Mouse (Mus musculus): ENCODE results near the gene Bak1. TPM values are rescaled to one million over a fixed set of nuclear protein-coding genes. Genes with fewer than 3 reads are reported as not detected.

Gene Bak1
- polyA plus RNA-seq, 1 experiment from 2014 or later, result 8.5 TPM

DNA sequence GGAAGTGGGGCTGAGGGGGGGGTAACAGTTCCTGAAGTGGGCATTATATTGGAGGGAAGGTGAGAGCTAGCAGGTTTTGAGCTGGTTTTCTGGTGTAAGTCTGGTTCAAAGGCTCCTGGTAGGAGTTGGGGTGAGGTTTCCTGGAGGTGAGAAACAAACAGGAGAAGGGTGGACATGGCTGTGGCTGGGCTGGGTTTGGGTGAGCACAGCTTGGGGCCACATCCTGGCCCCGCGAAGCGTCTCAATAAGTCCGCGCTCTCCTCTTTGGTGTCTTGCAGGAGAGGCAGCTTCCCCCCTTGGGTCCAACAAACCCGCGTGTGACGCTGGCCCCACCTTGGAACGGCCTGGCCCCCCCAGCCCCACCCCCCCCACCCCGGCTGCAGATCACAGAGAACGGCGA is 58.6 kb downstream of the Bak1 start:
- H3K4me1 ChIP-seq (ENCODE audit: control insufficient read depth, insufficient read depth, low read length), result peaks cover 19% of the 10 kb centered on the region
- no peaks in the 10 kb centered on the region for H3K27me3 ChIP-seq (replicated peaks; ENCODE audit: control insufficient read depth, insufficient read depth, low read length)
- H3K4me2 ChIP-seq (ENCODE audit: low read depth, low read length), result no peak overlapping the region
- WGBS, result 66% methylated on average over 12 of the region's 12 CpGs
- ATAC-seq, result no peak
- no peak overlapping the region for H3K9ac ChIP-seq (ENCODE audit: low read depth, low read length)
- H3K9me3 ChIP-seq (ENCODE audit: control insufficient read depth, low read length), result no peaks in the 10 kb centered on the region
- no peak overlapping the region for H3K27ac ChIP-seq (ENCODE audit: low read length)
- H3K4me3 ChIP-seq (ENCODE audit: low read length), result no peak overlapping the region
- H3K36me3 ChIP-seq (ENCODE audit: control insufficient read depth, insufficient read depth, low read length), result 0 out of 2 replicates have a peak, but pooled peaks cover 3% of the 10 kb centered on the region

Other genes with a start within 250 kb of the Bak1 start
- gene Bnip1, start 247.9 kb downstream of the Bak1 start, polyA plus RNA-seq (2015; fragmentation: Nextera tagmentation; extraction: Ambion mirVana), result 47.6 and 52.0 TPM in 2 replicates
- gene Nkx2-5, start 184.0 kb downstream of the Bak1 start, polyA plus RNA-seq (2015; fragmentation: Nextera tagmentation; extraction: Ambion mirVana), result 0.09 TPM in 1 of 2 replicates, not detected in the other
- 5.3 and 6.5 TPM in 2 replicates for gene Kifc5b, start 111.9 kb downstream of the Bak1 start, polyA plus RNA-seq (2015; fragmentation: Nextera tagmentation; extraction: Ambion mirVana)
- gene Phf1, start 96.0 kb downstream of the Bak1 start, polyA plus RNA-seq (2015; fragmentation: Nextera tagmentation; extraction: Ambion mirVana), result 6.8 and 8.0 TPM in 2 replicates
- gene Cuta, start 89.4 kb downstream of the Bak1 start, polyA plus RNA-seq (2015; fragmentation: Nextera tagmentation; extraction: Ambion mirVana), result 294 and 314 TPM in 2 replicates
- gene Syngap1, start 87.8 kb downstream of the Bak1 start, polyA plus RNA-seq (2015; fragmentation: Nextera tagmentation; extraction: Ambion mirVana), result 0.66 and 1.1 TPM in 2 replicates
- 13.8 and 14.8 TPM in 2 replicates for gene Zbtb9, start 55.8 kb downstream of the Bak1 start, polyA plus RNA-seq (2015; fragmentation: Nextera tagmentation; extraction: Ambion mirVana)
- 12.1 and 16.5 TPM in 2 replicates for gene Itpr3, start 28.3 kb upstream of the Bak1 start, polyA plus RNA-seq (2015; fragmentation: Nextera tagmentation; extraction: Ambion mirVana)
- gene Uqcc2, start 104.9 kb upstream of the Bak1 start, polyA plus RNA-seq (2015; fragmentation: Nextera tagmentation; extraction: Ambion mirVana), result 238 and 255 TPM in 2 replicates
- gene Ip6k3, start 138.8 kb upstream of the Bak1 start, polyA plus RNA-seq (2015; fragmentation: Nextera tagmentation; extraction: Ambion mirVana), result 0.09 and 0.11 TPM in 2 replicates
- gene Lemd2, start 175.5 kb upstream of the Bak1 start, polyA plus RNA-seq (2015; fragmentation: Nextera tagmentation; extraction: Ambion mirVana), result 4.9 and 5.4 TPM in 2 replicates